Mouse (Mus musculus): ENCODE measurements around the gene Usf3.

Gene Usf3

GRCm38 (mm10) chr16:44138377-44138978 is 34.6 kb upstream of the Usf3 start:
- TF ChIP-seq NANOG (IDR thresholded peaks at IDR 0.05; ENCODE audit: borderline replicate concordance, low read length), result no peak
- no peak for TF ChIP-seq CTCF (conservative IDR thresholded peaks at IDR 0.05; ENCODE audit: low read length)
- TF ChIP-seq POU5F1 (IDR thresholded peaks at IDR 0.05; ENCODE audit: borderline replicate concordance, low read length), result no peak
- Histone ChIP-seq H3K36me3 (ENCODE audit: insufficient read depth, low read length) (0 out of 2 replicates have a peak, but pooled peaks cover 10% of the 10 kb centered on the region), H3K9me3 (ENCODE audit: low read length) (no peaks in the 10 kb centered on the region), H3K4me1 (replicated peaks; ENCODE audit: low read depth, low read length) (peaks cover 39% of the 10 kb centered on the region), H3K4me3 (replicated peaks; ENCODE audit: low read length) (peak overlapping the region; percentile 99), H3K27me3 (ENCODE audit: insufficient read depth, low read length) (no peaks in the 10 kb centered on the region)

DNA sequence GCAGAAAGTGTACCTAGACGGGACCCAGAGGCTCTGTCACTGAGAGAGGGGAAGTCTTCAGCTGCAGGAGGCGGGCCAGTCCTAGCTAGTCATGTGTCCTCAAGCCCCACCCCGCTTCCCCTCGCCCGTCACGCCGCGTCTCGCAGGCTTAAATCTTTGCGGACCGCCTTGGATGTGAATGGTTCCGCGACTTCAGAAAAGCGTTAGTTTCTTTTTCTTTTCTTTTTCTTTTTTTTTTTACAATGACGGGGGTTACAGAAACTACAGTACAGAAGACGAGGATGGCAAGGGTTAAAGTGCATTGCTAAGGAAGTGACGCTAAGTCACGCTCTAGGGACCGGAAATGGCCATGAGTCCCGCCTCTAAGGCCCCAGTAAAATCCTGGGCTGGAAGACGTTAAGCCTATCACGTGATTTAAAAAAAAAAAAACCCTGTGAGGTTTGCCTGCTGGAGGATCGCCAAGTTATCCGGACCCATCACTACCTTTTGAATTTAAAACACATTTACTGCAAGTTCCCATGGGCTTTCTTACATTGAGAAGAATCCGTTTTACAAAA is 34.0 kb upstream of the Usf3 start:
- TF ChIP-seq NANOG (IDR thresholded peaks at IDR 0.05; ENCODE audit: borderline replicate concordance, low read length), result no peak
- TF ChIP-seq CTCF (conservative IDR thresholded peaks at IDR 0.05; ENCODE audit: low read length), result no peak
- no peak for TF ChIP-seq POU5F1 (IDR thresholded peaks at IDR 0.05; ENCODE audit: borderline replicate concordance, low read length)
- Histone ChIP-seq H3K36me3 (ENCODE audit: insufficient read depth, low read length) (peaks cover 14% of the 10 kb centered on the region; the same call in 1 of the 2 replicates), H3K27me3 (ENCODE audit: insufficient read depth, low read length) (no peaks in the 10 kb centered on the region), H3K4me3 (replicated peaks; ENCODE audit: low read length) (peak overlapping the region; percentile 99), H3K9me3 (ENCODE audit: low read length) (no peaks in the 10 kb centered on the region), H3K4me1 (replicated peaks; ENCODE audit: low read depth, low read length) (peaks cover 43% of the 10 kb centered on the region)

GRCm38 (mm10) chr16:44139536-44140185 is 33.4 kb upstream of the Usf3 start, which contains the start of the genes Atp6v1a and Naa50:
TSS of gene Atp6v1a (minus strand) at chr16:44139705.
TSS of gene Naa50 (plus strand) at chr16:44139830.
- Histone ChIP-seq H3K36me3 (ENCODE audit: insufficient read depth, low read length) (peaks cover 14% of the 10 kb centered on the region; the same call in 1 of the 2 replicates), H3K9me3 (ENCODE audit: low read length) (no peaks in the 10 kb centered on the region), H3K4me3 (replicated peaks; ENCODE audit: low read length) (peak within 1 kb of the TSS; percentile 99), H3K27me3 (ENCODE audit: insufficient read depth, low read length) (no peaks in the 10 kb centered on the region), H3K4me1 (replicated peaks; ENCODE audit: low read depth, low read length) (peaks cover 44% of the 10 kb centered on the region)
- TF ChIP-seq NANOG (IDR thresholded peaks at IDR 0.05; ENCODE audit: borderline replicate concordance, low read length) (no peak), CTCF (conservative IDR thresholded peaks at IDR 0.05; ENCODE audit: low read length) (no peak), POU5F1 (IDR thresholded peaks at IDR 0.05; ENCODE audit: borderline replicate concordance, low read length) (no peak)

GRCm38 (mm10) chr16:44140186-44140787 is 32.8 kb upstream of the Usf3 start:
- Histone ChIP-seq H3K27me3 (ENCODE audit: insufficient read depth, low read length) (no peaks in the 10 kb centered on the region), H3K9me3 (ENCODE audit: low read length) (no peaks in the 10 kb centered on the region), H3K4me1 (replicated peaks; ENCODE audit: low read depth, low read length) (peaks cover 50% of the 10 kb centered on the region), H3K4me3 (replicated peaks; ENCODE audit: low read length) (peak overlapping the region; percentile 99), H3K36me3 (ENCODE audit: insufficient read depth, low read length) (peaks cover 14% of the 10 kb centered on the region; the same call in 1 of the 2 replicates)
- TF ChIP-seq POU5F1 (IDR thresholded peaks at IDR 0.05; ENCODE audit: borderline replicate concordance, low read length) (no peak), NANOG (IDR thresholded peaks at IDR 0.05; ENCODE audit: borderline replicate concordance, low read length) (no peak), CTCF (conservative IDR thresholded peaks at IDR 0.05; ENCODE audit: low read length) (no peak; the same call in 1 of the 2 replicates)

GRCm38 (mm10) chr16:44141483-44141882 is 31.6 kb upstream of the Usf3 start:
- no peak for TF ChIP-seq NANOG (IDR thresholded peaks at IDR 0.05; ENCODE audit: borderline replicate concordance, low read length)
- no peak for TF ChIP-seq POU5F1 (IDR thresholded peaks at IDR 0.05; ENCODE audit: borderline replicate concordance, low read length)
- TF ChIP-seq CTCF (conservative IDR thresholded peaks at IDR 0.05; ENCODE audit: low read length), result no peak
- Histone ChIP-seq H3K36me3 (ENCODE audit: insufficient read depth, low read length) (peaks cover 15% of the 10 kb centered on the region; the same call in 1 of the 2 replicates), H3K27me3 (ENCODE audit: insufficient read depth, low read length) (no peaks in the 10 kb centered on the region), H3K4me3 (replicated peaks; ENCODE audit: low read length) (peak overlapping the region; percentile 99), H3K4me1 (replicated peaks; ENCODE audit: low read depth, low read length) (peaks cover 49% of the 10 kb centered on the region), H3K9me3 (ENCODE audit: low read length) (no peaks in the 10 kb centered on the region)

GRCm38 (mm10) chr16:44149002-44149767 is 23.9 kb upstream of the Usf3 start:
- H3K27me3 ChIP-seq (ENCODE audit: insufficient read depth, low read length), result no peaks in the 10 kb centered on the region
- TF ChIP-seq POU5F1 (IDR thresholded peaks at IDR 0.05; ENCODE audit: borderline replicate concordance, low read length), result no peak
- no peak for TF ChIP-seq CTCF (conservative IDR thresholded peaks at IDR 0.05; ENCODE audit: low read length)
- no peak for TF ChIP-seq NANOG (IDR thresholded peaks at IDR 0.05; ENCODE audit: borderline replicate concordance, low read length)
- H3K4me3 ChIP-seq (replicated peaks; ENCODE audit: low read length), result no peak overlapping the region
- peaks cover 22% of the 10 kb centered on the region; the same call in 1 of the 2 replicates for H3K36me3 ChIP-seq (ENCODE audit: insufficient read depth, low read length)
- H3K9me3 ChIP-seq (ENCODE audit: low read length), result no peaks in the 10 kb centered on the region
- peaks cover 60% of the 10 kb centered on the region for H3K4me1 ChIP-seq (replicated peaks; ENCODE audit: low read depth, low read length)

DNA sequence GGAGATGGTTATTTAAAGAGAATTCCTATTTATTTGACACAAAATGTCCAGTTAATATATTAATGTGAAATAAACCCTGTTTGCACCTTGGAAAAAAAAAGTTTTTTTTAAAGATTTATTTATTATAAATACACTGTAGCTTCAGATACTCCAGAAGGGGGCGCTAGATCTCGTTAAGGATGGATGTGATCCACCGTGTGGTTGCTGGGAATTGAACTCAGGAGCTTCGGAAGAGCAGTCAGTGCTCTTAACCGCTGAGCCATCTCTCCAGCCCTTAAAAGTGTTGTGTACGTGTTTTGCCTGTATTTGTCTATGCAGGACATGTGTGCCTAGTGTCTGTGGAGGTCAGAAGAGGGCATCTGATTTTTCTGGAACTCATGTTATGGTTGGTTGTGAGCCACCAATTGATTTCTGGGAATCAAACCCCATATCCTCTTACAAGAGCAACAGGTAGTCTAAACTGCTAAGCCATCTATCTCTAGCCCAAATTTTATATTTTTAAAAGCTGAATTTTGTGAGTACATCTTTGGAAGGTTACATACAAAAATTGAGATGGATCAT is 18.5 kb upstream of the Usf3 start:
- Histone ChIP-seq H3K27me3 (ENCODE audit: insufficient read depth, low read length) (no peaks in the 10 kb centered on the region), H3K4me3 (replicated peaks; ENCODE audit: low read length) (no peak overlapping the region)
- no peak for TF ChIP-seq NANOG (IDR thresholded peaks at IDR 0.05; ENCODE audit: borderline replicate concordance, low read length)
- peak; percentile 40 for TF ChIP-seq CTCF (conservative IDR thresholded peaks at IDR 0.05; ENCODE audit: low read length)

More for the DNA sequence above, 18.5 kb upstream of the Usf3 start:
- H3K36me3 ChIP-seq (ENCODE audit: insufficient read depth, low read length), result peaks cover 62% of the 10 kb centered on the region
- H3K9me3 ChIP-seq (ENCODE audit: low read length), result no peaks in the 10 kb centered on the region
- H3K4me1 ChIP-seq (replicated peaks; ENCODE audit: low read depth, low read length), result peaks cover 28% of the 10 kb centered on the region

All from E14TG2a.4 (cell line).